Mouse (Mus musculus) erythroblast, embryonic 14.5 days (primary cell): ENCODE data around the gene Immp2l.

Experiments used
- GATA1 ChIP-seq: IDR thresholded peaks from 2 replicates; pipeline ENCODE4 v1.6.1; 2012; ENCODE audit warnings: low read length, inconsistent platforms, mixed read lengths
- TAL1 ChIP-seq: IDR thresholded peaks from 3 replicates; pipeline ENCODE4 v1.6.1; 2012; ENCODE audit warnings: low read length, inconsistent platforms, mixed read lengths

GRCm38 (mm10) chr12:41417961-41418360 is 394.1 kb downstream of the Immp2l start:
- no peak for TF ChIP-seq GATA1
- no peak for TF ChIP-seq TAL1
